11 mouse cellular contexts compared by ENCODE assay signal in genomic region chr3:34651486-34652170, GRCm38 (mm10). TPM values are rescaled to one million over a fixed set of nuclear protein-coding genes. Genes with fewer than 3 reads are reported as not detected.
DNase-seq lines count a peak whose midpoint lies in the region; ATAC-seq and TF ChIP-seq lines count a peak whose summit lies in the region.
"Had no signal": no experiment of that assay in that cellular context is flagged by ENCODE, and none has a peak within 500 bp of the region (broad histone marks: within the 10 kb centered on the region; RNA-seq: fewer than 3 reads in every experiment).

No protein-coding gene starts in this region.

- H3K9me3 ChIP-seq in forebrain, embryonic 11.5 days (ENCODE audit: control insufficient read depth, low read length) = no peaks in the 10 kb centered on the region
- H3K9me3 ChIP-seq in limb, embryonic 12.5 days = no peaks in the 10 kb centered on the region
- H3K9me3 ChIP-seq in stomach, embryonic 14.5 days (ENCODE audit: control insufficient read depth, low read depth, low read length) = no peaks in the 10 kb centered on the region

- intact Hi-C loops in left cerebral cortex, adult 2 months (cut with DNase I) = no loop called here

- peak overlapping the region; percentile 42 for H3K27ac ChIP-seq in left cerebral cortex, adult 2 months
- H3K27ac ChIP-seq in forebrain, embryonic 11.5 days (ENCODE audit: low read depth, low read length) = peak overlapping the region; percentile 100
- no peak overlapping the region for H3K27ac ChIP-seq in limb, embryonic 12.5 days
- H3K27ac ChIP-seq in stomach, embryonic 14.5 days (ENCODE audit: low read length) = peak overlapping the region; percentile 93

- DNase-seq in left cerebral cortex, adult 2 months (ENCODE audit: extremely low spot score in 1 of 2, low spot score in 2 of 2) = no peak
- DNase-seq in left cerebral cortex, adult 9 months (ENCODE audit: low spot score in 2 of 2) = no peak
- DNase-seq in forebrain, embryonic 11.5 days (ENCODE audit: low spot score) = no peak
- no peak for DNase-seq in left cerebral cortex, adult 8-10 months (ENCODE audit: low spot score in 2 of 2)
- no peak for DNase-seq in layer of hippocampus, adult 18-20 months (ENCODE audit: low spot score in 2 of 2)
- DNase-seq: adrenal gland, postnatal 36 days had no signal

- no peak for ATAC-seq in forebrain, embryonic 11.5 days (replicated peaks; ENCODE audit: low FRiP score)
- ATAC-seq in limb, embryonic 12.5 days (ENCODE audit: insufficient number of reproducible peaks, insufficient read depth, low FRiP score, low TSS enrichment, low read depth) = no peak
- no peak for ATAC-seq in stomach, embryonic 14.5 days (ENCODE audit: insufficient number of reproducible peaks, insufficient read depth, low FRiP score, low read depth)
- no peak for ATAC-seq in erythroid progenitor cell, adult 5-6 weeks (replicated peaks; ENCODE audit: low FRiP score, poor library complexity, severe bottlenecking)

- no peak for TF ChIP-seq CTCF in left cerebral cortex, adult 2 months (IDR thresholded peaks at IDR 0.05)

- peaks cover 6% of the 10 kb centered on the region; the same call in 1 of the 2 replicates for H3K4me1 ChIP-seq in forebrain, embryonic 11.5 days (replicated peaks; ENCODE audit: control insufficient read depth, insufficient read depth, low read length)
- peaks cover 25% of the 10 kb centered on the region for H3K4me1 ChIP-seq in limb, embryonic 12.5 days (replicated peaks)
- 0 out of 2 replicates have a peak, but pooled peaks cover 3% of the 10 kb centered on the region for H3K4me1 ChIP-seq in stomach, embryonic 14.5 days (ENCODE audit: control insufficient read depth, insufficient read depth, low read length)

- no peaks in the 10 kb centered on the region for H3K27me3 ChIP-seq in forebrain, embryonic 11.5 days (ENCODE audit: control insufficient read depth, insufficient read depth, low read length)
- peaks cover 85% of the 10 kb centered on the region for H3K27me3 ChIP-seq in limb, embryonic 12.5 days
- H3K27me3 ChIP-seq in stomach, embryonic 14.5 days (ENCODE audit: control insufficient read depth, insufficient read depth, low read length) = peaks cover 33% of the 10 kb centered on the region
- H3K27me3 ChIP-seq: CH12.LX had no signal

- H3K4me2 ChIP-seq in forebrain, embryonic 11.5 days (ENCODE audit: low read depth, low read length, severe bottlenecking) = peak overlapping the region; percentile 78
- H3K4me2 ChIP-seq in limb, embryonic 12.5 days = no peak overlapping the region
- H3K4me2 ChIP-seq in stomach, embryonic 14.5 days (replicated peaks; ENCODE audit: low read depth, low read length) = no peak overlapping the region

- peak overlapping the region; percentile 100 for H3K9ac ChIP-seq in forebrain, embryonic 11.5 days (ENCODE audit: low read length)
- no peak overlapping the region for H3K9ac ChIP-seq in limb, embryonic 12.5 days (replicated peaks)
- peak overlapping the region; percentile 81 for H3K9ac ChIP-seq in stomach, embryonic 14.5 days (replicated peaks; ENCODE audit: low read depth, low read length)

- under 1% methylated on average over 26 of the region's 26 CpGs for WGBS in forebrain, embryonic 11.5 days
- 3% methylated on average over 26 of the region's 26 CpGs for whole genome bisulfite sequencing in limb, embryonic 12.5 days
- 3% methylated on average over 26 of the region's 26 CpGs for WGBS in stomach, embryonic 14.5 days

- peak overlapping the region; percentile 43 for H3K4me3 ChIP-seq in left cerebral cortex, adult 2 months
- H3K4me3 ChIP-seq in forebrain, embryonic 11.5 days (ENCODE audit: low read depth, low read length) = peak overlapping the region; percentile 71
- H3K4me3 ChIP-seq in limb, embryonic 12.5 days (replicated peaks) = peak overlapping the region; percentile 42
- H3K4me3 ChIP-seq in stomach, embryonic 14.5 days (ENCODE audit: low read depth, low read length) = peak overlapping the region; percentile 47

- no peaks in the 10 kb centered on the region for H3K36me3 ChIP-seq in forebrain, embryonic 11.5 days (ENCODE audit: control insufficient read depth, insufficient read depth, low read length)
- H3K36me3 ChIP-seq in limb, embryonic 12.5 days = no peaks in the 10 kb centered on the region
- H3K36me3 ChIP-seq in stomach, embryonic 14.5 days (ENCODE audit: control insufficient read depth, insufficient read depth, low read length) = no peaks in the 10 kb centered on the region

RNA-seq across cellular contexts. Expression of gene Sox2, which starts 1.4 kb away (rescaled TPM):
- 10 to 100 TPM; 37.8 to 38.2 TPM for total RNA-seq in left cerebral cortex, adult 2 months (2021)
- 57.7 and 67.3 TPM in 2 replicates for polyA plus RNA-seq in forebrain, embryonic 11.5 days (2014; fragmentation: Nextera tagmentation; extraction: Ambion mirVana)
- 0.52 and 0.90 TPM in 2 replicates for polyA plus RNA-seq in limb, embryonic 12.5 days (2016; fragmentation: Nextera tagmentation; extraction: Ambion mirVana)
- polyA plus RNA-seq in stomach, embryonic 14.5 days (2014; fragmentation: Nextera tagmentation; extraction: Ambion mirVana) = 12.0 and 12.5 TPM in 2 replicates
- total RNA-seq in left cerebral cortex, adult 8-10 months (2022) = 10 to 100 TPM; 37.0 to 44.0 (median 39.2) TPM
- total RNA-seq in erythroid progenitor cell, adult 5-6 weeks (2015; ENCODE audit: low replicate concordance) = not detected in 2 replicates
- not detected in 2 replicates for total RNA-seq in erythroid progenitor cell, adult 5-6 weeks (2017; ENCODE audit: low replicate concordance)
- 10 to 100 TPM; 41.6 to 53.0 TPM for total RNA-seq in layer of hippocampus, adult 18-20 months (2021)
- total RNA-seq: CH12.LX had no signal
- polyA plus RNA-seq: small intestine, adult 2 months had no signal

Comparison
In these comparisons a context has a peak if more than half of its experiments do, and no peak if none do; other contexts are left out.
1. RNA of gene Sox2, which starts 1.4 kb away (total RNA-seq): 41.6 to 53.0 TPM in layer of hippocampus, adult 18-20 months, 37.0 to 44.0 TPM in left cerebral cortex, adult 8-10 months and 37.8 to 38.2 TPM in left cerebral cortex, adult 2 months; not detected in erythroid progenitor cell, adult 5-6 weeks; every median in the first group is over 10 times any median in the second.
2. Peak in every context shown above with its lines, with median percentiles within 50 percentile points of each other: H3K4me3 ChIP-seq.